Mouse (Mus musculus) embryonic fibroblast, embryonic 13.5 days (primary cell): ENCODE data around the gene Clasrp.

Source experiments
- CTCF ChIP-seq: IDR thresholded peaks from 2 replicates; pipeline ENCODE4 v1.5.1; 2011; ENCODE audit warnings: mild to moderate bottlenecking, control low read depth, low read length, moderate library complexity, borderline replicate concordance; ENCODE audit not compliant: insufficient read depth
- POLR2A ChIP-seq: IDR thresholded peaks from 2 replicates; pipeline ENCODE4 v1.6.1; 2011; ENCODE audit warnings: low read depth, mild to moderate bottlenecking, control low read depth, low read length, moderate library complexity

GRCm38 (mm10) chr7:19619004-19619801, 14.9 kb upstream of the Clasrp start:
- TF ChIP-seq POLR2A, result no peak
- TF ChIP-seq CTCF, result peak; percentile 61; the same call in 1 of the 2 replicates
